Mouse (Mus musculus): ENCODE results near the gene Trpm8. TPM values are rescaled to one million over a fixed set of nuclear protein-coding genes. Genes with fewer than 3 reads are reported as not detected.

Gene Trpm8
- total and polyA plus RNA-seq, 3 experiments: not detected

DNA sequence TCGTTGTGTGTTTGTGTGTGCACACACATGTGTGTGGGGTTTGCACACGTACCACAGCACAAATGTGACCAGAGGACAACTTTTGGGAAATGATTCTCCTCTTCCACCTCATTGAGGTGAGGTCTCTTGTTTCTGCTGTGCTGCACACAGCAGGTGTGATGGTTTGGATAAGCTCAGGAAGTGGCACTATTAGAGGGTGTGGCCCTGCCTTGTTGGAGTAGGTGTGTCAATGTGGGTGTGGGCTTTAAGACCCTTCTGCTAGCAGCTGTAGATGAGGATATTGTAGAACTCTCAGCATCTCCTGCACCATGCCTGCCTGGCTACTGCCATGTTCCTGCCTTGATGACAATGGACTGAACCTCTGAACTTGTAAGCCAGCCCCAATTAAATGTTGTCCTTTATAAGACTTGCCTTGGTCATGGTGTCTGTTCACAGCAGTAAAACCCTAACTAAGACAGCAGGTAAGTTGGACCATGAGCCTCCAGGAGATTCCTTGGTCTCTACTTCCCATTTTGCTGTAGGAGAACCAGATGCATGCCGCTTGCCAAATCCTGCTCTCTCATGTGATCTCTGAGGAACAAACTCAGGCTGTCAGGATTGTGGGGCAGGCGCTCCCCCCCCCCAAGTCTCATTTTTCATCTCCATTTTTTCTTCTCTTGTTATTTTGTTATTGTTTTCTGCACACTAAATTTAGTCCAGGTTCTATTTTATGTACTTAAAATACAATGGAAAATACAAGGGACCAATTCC lies 18.9 kb downstream of the Trpm8 start:
- in situ Hi-C loops (cut with MboI; ENCODE audit: low pct_ligation_motif_present, low pct_unique_long_range_greater_than_20kb, low sequenced_read_pairs): loop anchor here (25.0 kb wide), 1 partner anchor 334 kb away; no protein-coding TSS in a partner anchor
- H3K4me1 ChIP-seq (ENCODE audit: control insufficient read depth in 1 of 2, insufficient read depth in 2 of 2): no peaks in the 10 kb centered on the region
- dilution Hi-C loops (cut with MboI; ENCODE audit: extremely low pct_ligation_motif_present, extremely low pct_unique_long_range_greater_than_20kb, low sequenced_read_pairs): no loop called here
- no peak overlapping the region for H3K4me2 ChIP-seq (ENCODE audit: insufficient read depth, low read depth, poor library complexity, severe bottlenecking)
- H3K4me3 ChIP-seq (replicated peaks in 1 of 3; ENCODE audit: low read depth in 2 of 3, low read length in 2 of 3, poor library complexity in 1 of 3): no peak overlapping the region
- H3K27me3 ChIP-seq (replicated peaks): peaks cover 49% of the 10 kb centered on the region
- H3K9me3 ChIP-seq (replicated peaks; ENCODE audit: low read length): peaks cover 13% of the 10 kb centered on the region
- H3K27ac ChIP-seq (ENCODE audit: insufficient read depth, low read depth): no peak overlapping the region
- no peak for TF ChIP-seq BHLHE40 (IDR thresholded peaks at IDR 0.05; ENCODE audit: low read depth, low read length)
- TF ChIP-seq CHD2 (IDR thresholded peaks at IDR 0.05; ENCODE audit: low read length): no peak
- no peaks in the 10 kb centered on the region for H3K36me3 ChIP-seq (replicated peaks in 1 of 2; ENCODE audit: control insufficient read depth in 1 of 2, insufficient read depth in 1 of 2, low read length in 1 of 2)
- no peaks in the 10 kb centered on the region for H3K79me2 ChIP-seq (replicated peaks; ENCODE audit: control insufficient read depth, extremely low read depth, insufficient read depth, poor library complexity, severe bottlenecking)
- DNase-seq (ENCODE audit: extremely low read depth): no peak
- no peak overlapping the region for H3K9ac ChIP-seq (ENCODE audit: insufficient read depth, low read depth)

DNA sequence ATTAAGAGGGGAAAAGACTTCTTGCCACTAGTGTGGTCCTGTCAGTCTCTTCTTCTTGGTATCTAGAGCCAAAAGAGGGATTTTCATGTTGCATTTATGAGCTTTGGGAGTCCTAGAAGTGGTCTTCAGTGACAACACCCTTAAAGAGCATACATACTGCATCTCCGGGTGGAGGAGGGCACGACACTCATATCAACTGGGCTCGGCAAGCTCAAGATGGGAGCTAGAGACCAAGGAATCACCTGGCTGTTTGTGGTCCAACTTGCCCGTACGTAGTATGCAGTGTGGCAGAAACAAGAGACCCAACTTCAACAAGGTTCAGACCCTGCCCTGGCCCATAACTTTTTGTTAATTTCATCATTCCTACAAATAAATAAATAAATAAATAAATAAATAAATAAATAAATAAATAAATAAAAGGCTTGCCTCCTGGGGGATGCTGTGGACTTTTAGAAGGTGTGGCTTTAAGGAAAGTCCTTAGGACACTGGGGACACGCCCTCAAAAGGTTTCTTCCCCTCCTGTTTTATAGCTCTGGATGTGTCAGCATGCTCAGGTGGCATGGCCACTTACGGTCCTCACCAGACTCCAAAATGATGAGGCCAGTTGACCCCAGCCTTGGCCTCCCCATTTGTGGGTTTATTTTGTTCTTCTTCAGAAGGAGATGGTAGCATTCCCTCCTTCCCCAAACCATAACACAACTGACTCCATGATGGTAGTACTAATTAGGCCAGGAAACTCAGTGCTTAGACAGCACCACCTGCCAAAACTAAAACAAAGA lies 20.2 kb downstream of the Trpm8 start:
- no peak overlapping the region for H3K4me2 ChIP-seq (ENCODE audit: insufficient read depth, low read depth, poor library complexity, severe bottlenecking)
- H3K27ac ChIP-seq (ENCODE audit: insufficient read depth, low read depth): no peak overlapping the region
- no peak for TF ChIP-seq CHD1 (IDR thresholded peaks at IDR 0.05; ENCODE audit: low read depth, low read length)
- TF ChIP-seq GABPA (IDR thresholded peaks at IDR 0.05; ENCODE audit: insufficient replicate concordance, low read depth, low read length): no peak
- no peak for TF ChIP-seq ZNF384 (IDR thresholded peaks at IDR 0.05; ENCODE audit: low read depth, low read length)
- no peak for TF ChIP-seq BHLHE40 (IDR thresholded peaks at IDR 0.05; ENCODE audit: low read depth, low read length)
- TF ChIP-seq ZC3H11A (IDR thresholded peaks at IDR 0.05; ENCODE audit: low read depth, low read length): no peak
- no peak for TF ChIP-seq IRF4 (IDR thresholded peaks at IDR 0.05; ENCODE audit: low read depth, low read length)
- TF ChIP-seq POLR2AphosphoS2 (IDR thresholded peaks at IDR 0.05; ENCODE audit: low read depth, low read length): no peak
- no peak for TF ChIP-seq E2F4 (IDR thresholded peaks at IDR 0.05; ENCODE audit: insufficient replicate concordance, low read depth, low read length)
- TF ChIP-seq JUN (IDR thresholded peaks at IDR 0.05; ENCODE audit: insufficient read depth, low read depth, low read length): no peak
- TF ChIP-seq TCF12 (IDR thresholded peaks at IDR 0.05; ENCODE audit: low read depth, low read length): no peak
- no peak for TF ChIP-seq CTCF (conservative IDR thresholded peaks at IDR 0.05 in 1 of 2, IDR thresholded peaks at IDR 0.05 in 1 of 2; ENCODE audit: low read depth in 2 of 2, low read length in 2 of 2)
- no peak for TF ChIP-seq ZKSCAN1 (IDR thresholded peaks at IDR 0.05; ENCODE audit: borderline replicate concordance, low read depth, low read length)
- TF ChIP-seq USF1 (IDR thresholded peaks at IDR 0.05; ENCODE audit: low read depth, low read length): no peak
- TF ChIP-seq ELF1 (IDR thresholded peaks at IDR 0.05; ENCODE audit: low read depth, low read length): no peak
- no peak for TF ChIP-seq ZMIZ1 (IDR thresholded peaks at IDR 0.05; ENCODE audit: low read depth, low read length)
- TF ChIP-seq KAT2A (IDR thresholded peaks at IDR 0.05; ENCODE audit: insufficient replicate concordance, low read length): no peak
- TF ChIP-seq ETS1 (conservative IDR thresholded peaks at IDR 0.05; ENCODE audit: low read depth, low read length): no peak
- no peak for TF ChIP-seq RAD21 (IDR thresholded peaks at IDR 0.05; ENCODE audit: low read depth, low read length)
- no peak for TF ChIP-seq RCOR1 (conservative IDR thresholded peaks at IDR 0.05; ENCODE audit: low read depth, low read length)
- dilution Hi-C loops (cut with MboI; ENCODE audit: extremely low pct_ligation_motif_present, extremely low pct_unique_long_range_greater_than_20kb, low sequenced_read_pairs): no loop called here
- DNase-seq (ENCODE audit: extremely low read depth): no peak
- H3K4me3 ChIP-seq (replicated peaks in 1 of 3; ENCODE audit: low read depth in 2 of 3, low read length in 2 of 3, poor library complexity in 1 of 3): no peak overlapping the region
- peaks cover 46% of the 10 kb centered on the region for H3K27me3 ChIP-seq (replicated peaks)
- in situ Hi-C loops (cut with MboI; ENCODE audit: low pct_ligation_motif_present, low pct_unique_long_range_greater_than_20kb, low sequenced_read_pairs): loop anchor here (25.0 kb wide), 1 partner anchor 335 kb away; no protein-coding TSS in a partner anchor
- H3K36me3 ChIP-seq (replicated peaks in 1 of 2; ENCODE audit: control insufficient read depth in 1 of 2, insufficient read depth in 1 of 2, low read length in 1 of 2): no peaks in the 10 kb centered on the region
- H3K9ac ChIP-seq (ENCODE audit: insufficient read depth, low read depth): no peak overlapping the region
- no peaks in the 10 kb centered on the region for H3K79me2 ChIP-seq (replicated peaks; ENCODE audit: control insufficient read depth, extremely low read depth, insufficient read depth, poor library complexity, severe bottlenecking)
- no peaks in the 10 kb centered on the region for H3K4me1 ChIP-seq (ENCODE audit: control insufficient read depth in 1 of 2, insufficient read depth in 2 of 2)
- H3K9me3 ChIP-seq (replicated peaks; ENCODE audit: low read length): peaks cover 16% of the 10 kb centered on the region
